Mouse (Mus musculus) stomach, postnatal 0 days (tissue): ENCODE results near the gene Stmnd1. TPM values are rescaled to one million over a fixed set of nuclear protein-coding genes. Genes with fewer than 3 reads are reported as not detected.
"Not testable (repeated sequence)": the region's sequence is repeated elsewhere in the genome, so short reads cannot be mapped to it uniquely, and the experiment has no call there.

Source experiments
- ATAC-seq: fragments of 200-750 bp; cut with Nextera tagmentation; 2 replicates; pipeline ENCODE4 v1.8.0; 2017; ENCODE audit not compliant: low FRiP score, low TSS enrichment
- DNase-seq: peaks from one replicate; pipeline ENCODE4 v3.0.0-alpha.2; 2016; ENCODE audit warnings: low spot score
- H3K27ac ChIP-seq: fragments of 300-500 bp; sonication (generic); replicated peaks from 2 replicates; pipeline ENCODE4 v1.5.1; 2014; ENCODE audit warnings: mild to moderate bottlenecking, control low read depth
- H3K27me3 ChIP-seq: fragments of 300-500 bp; sonication (generic); 2 replicates; pipeline ENCODE4 v1.6.1; 2014; ENCODE audit warnings: low read length; ENCODE audit not compliant: control insufficient read depth, insufficient read depth
- H3K36me3 ChIP-seq: fragments of 300-500 bp; sonication (generic); 2 replicates; pipeline ENCODE4 v1.6.1; 2014; ENCODE audit warnings: low read length, mixed read lengths; ENCODE audit not compliant: control insufficient read depth, insufficient read depth
- H3K4me1 ChIP-seq: fragments of 300-500 bp; sonication (generic); replicated peaks from 2 replicates; pipeline ENCODE4 v1.6.1; 2014; ENCODE audit warnings: antibody characterized with exemption; ENCODE audit not compliant: control insufficient read depth, insufficient read depth
- H3K4me2 ChIP-seq: fragments of 300-500 bp; sonication (generic); replicated peaks from 2 replicates; pipeline ENCODE4 v1.6.1; 2014; ENCODE audit warnings: low read depth, mild to moderate bottlenecking, control low read depth, moderate library complexity
- H3K4me3 ChIP-seq: fragments of 300-500 bp; sonication (generic); 2 replicates; pipeline ENCODE4 v1.5.1; 2014; ENCODE audit warnings: low read depth, low read length, control low read depth
- H3K9ac ChIP-seq: fragments of 300-500 bp; sonication (generic); 2 replicates; pipeline ENCODE4 v1.6.1; 2014; ENCODE audit warnings: mild to moderate bottlenecking, low read length, control low read depth, mixed read lengths
- H3K9me3 ChIP-seq: fragments of 300-500 bp; sonication (generic); 2 replicates; pipeline ENCODE4 v1.6.1; 2016; ENCODE audit warnings: low read length; ENCODE audit not compliant: control insufficient read depth
- CTCF ChIP-seq: IDR thresholded peaks from 2 replicates; pipeline ENCODE4 v1.5.1; 2016; ENCODE audit warnings: antibody characterized with exemption, low read depth, mild to moderate bottlenecking, moderate library complexity
- EP300 ChIP-seq: optimal IDR thresholded peaks from 2 replicates; pipeline ENCODE3; 2016; ENCODE audit warnings: antibody characterized with exemption
- WGBS: fragments of 180-500 bp; shearing (Covaris S2); extraction: QIAGEN DNeasy Blood & Tissue Kit; methylation state at CpG from one replicate; pipeline ENCODE4 v1.1.7; 2014; 5-methylcytosine and 5-hydroxymethylcytosine counted together
- polyA plus RNA-seq: library from polyadenylated mRNA; unstranded; fragments of >200 nt; fragmentation: Nextera tagmentation; extraction: Ambion mirVana; gene quantifications from 2 replicates; pipeline ENCODE4 v1.2.1, GENCODE M21; 2015

Stmnd1 gene
- polyA plus RNA-seq, result 0.45 and 0.51 TPM in 2 replicates

- Histone ChIP-seq H3K9ac (peak within 1 kb of the TSS; percentile 35), H3K27me3 (no peaks in the 10 kb centered on the region), H3K36me3 (no peaks in the 10 kb centered on the region), H3K4me1 (no peaks in the 10 kb centered on the region), H3K27ac (peak within 1 kb of the TSS; percentile 65), H3K4me3 (peak within 1 kb of the TSS; percentile 10; the same call in 1 of the 2 replicates), H3K9me3 (no peaks in the 10 kb centered on the region), H3K4me2 (peak within 1 kb of the TSS; percentile 47)
- ATAC-seq (no peak; the same call in 1 of the 2 replicates), DNase-seq (peak; percentile 19)
- no peak for TF ChIP-seq CTCF
- no peak for TF ChIP-seq EP300
- WGBS, result 17% methylated on average over 7 of the region's 8 CpGs
Observed at GRCm38 (mm10) chr13:46273453-46274110, at the start of gene Stmnd1. TSS of gene Stmnd1 (plus strand) at chr13:46273721.

GRCm38 (mm10) chr13:46226956-46227355 lies 46.6 kb upstream of the Stmnd1 start:
- WGBS, result 39% methylated on average over 2 of the region's 2 CpGs
- TF ChIP-seq EP300, result no peak
- TF ChIP-seq CTCF, result no peak
- Histone ChIP-seq H3K4me3 (no peak overlapping the region), H3K9ac (no peak overlapping the region), H3K9me3 (no peaks in the 10 kb centered on the region), H3K36me3 (no peaks in the 10 kb centered on the region), H3K4me2 (no peak overlapping the region), H3K27ac (no peak overlapping the region), H3K27me3 (no peaks in the 10 kb centered on the region), H3K4me1 (no peaks in the 10 kb centered on the region)
- ATAC-seq (no peak), DNase-seq (no peak)

DNA sequence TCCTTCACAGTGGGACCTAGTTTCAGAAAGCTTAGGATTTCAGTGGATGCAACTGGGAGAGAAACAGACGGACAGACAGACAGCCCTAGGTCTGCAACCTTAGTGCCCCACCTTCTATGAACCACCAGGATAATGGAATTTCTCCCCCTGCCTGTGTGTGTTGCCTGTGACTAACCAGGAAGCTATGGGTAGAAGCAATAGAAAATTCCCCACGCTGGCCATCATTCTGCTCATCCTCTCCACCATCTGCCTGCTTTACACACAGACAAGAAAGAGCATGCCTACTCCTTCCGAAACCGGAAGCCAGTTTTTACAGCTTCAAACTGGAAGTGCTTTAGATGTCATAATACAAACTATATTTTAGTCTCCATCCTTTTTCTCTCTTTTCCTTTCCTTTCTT lies 46.0 kb upstream of the Stmnd1 start:
- DNase-seq (no peak), ATAC-seq (no peak)
- H3K4me2 ChIP-seq, result no peak overlapping the region
- TF ChIP-seq CTCF (no peak), EP300 (no peak)
- no peaks in the 10 kb centered on the region for H3K27me3 ChIP-seq
- WGBS, result 68% methylated on average over 4 of the region's 4 CpGs
- H3K4me1 ChIP-seq, result no peaks in the 10 kb centered on the region
- no peak overlapping the region for H3K9ac ChIP-seq
- H3K27ac ChIP-seq, result no peak overlapping the region
- no peaks in the 10 kb centered on the region for H3K36me3 ChIP-seq
- H3K4me3 ChIP-seq, result no peak overlapping the region
- no peaks in the 10 kb centered on the region for H3K9me3 ChIP-seq

GRCm38 (mm10) chr13:46228750-46229149 lies 44.8 kb upstream of the Stmnd1 start:
- ATAC-seq, H3K4me3 ChIP-seq, H3K36me3 ChIP-seq, H3K9me3 ChIP-seq, H3K9ac ChIP-seq, H3K27ac ChIP-seq, H3K27me3 ChIP-seq, DNase-seq, H3K4me1 ChIP-seq, H3K4me2 ChIP-seq: not testable (repeated sequence)
- 88% methylated on average over 1 of the region's 1 CpGs for WGBS

GRCm38 (mm10) chr13:46231514-46232085 lies 41.9 kb upstream of the Stmnd1 start:
- no peaks in the 10 kb centered on the region for H3K9me3 ChIP-seq
- H3K4me1 ChIP-seq, result no peaks in the 10 kb centered on the region
- H3K36me3 ChIP-seq, result no peaks in the 10 kb centered on the region
- ATAC-seq, result no peak
- H3K4me3 ChIP-seq, result no peak overlapping the region
- no peak for TF ChIP-seq CTCF
- TF ChIP-seq EP300, result no peak
- no peak overlapping the region for H3K4me2 ChIP-seq
- H3K9ac ChIP-seq, result no peak overlapping the region
- no peak overlapping the region for H3K27ac ChIP-seq
- DNase-seq, result no peak
- H3K27me3 ChIP-seq, result no peaks in the 10 kb centered on the region
- 74% methylated on average over 5 of the region's 5 CpGs for WGBS

DNA sequence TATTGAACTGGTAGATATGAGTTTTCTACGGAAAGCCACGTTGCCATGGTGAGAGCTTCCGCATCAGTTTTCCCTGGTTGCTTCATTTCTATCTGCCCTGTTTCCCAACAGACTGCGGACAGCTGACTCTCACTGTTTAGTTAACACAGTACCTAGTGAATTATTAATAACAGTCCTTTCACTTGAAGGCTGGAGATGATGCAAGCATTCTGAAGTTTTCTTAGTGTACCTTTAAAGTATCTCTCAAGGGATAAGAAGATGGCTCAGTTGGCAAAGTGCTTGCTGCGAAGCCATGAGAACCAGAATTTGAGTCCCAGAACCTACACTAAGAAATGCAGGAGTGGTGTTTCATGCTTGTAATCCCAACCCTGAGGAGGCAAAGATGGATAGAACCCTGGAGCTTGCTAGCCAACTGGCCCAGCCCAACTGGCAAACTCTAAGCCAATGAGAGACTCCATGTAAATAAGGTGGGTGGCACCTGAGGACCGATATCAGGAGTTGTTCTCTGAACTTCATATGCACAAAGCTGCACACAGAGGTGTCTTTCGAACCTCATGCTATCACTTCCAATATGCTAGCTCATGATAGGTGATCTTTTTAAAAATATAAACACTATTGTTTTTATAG lies 35.7 kb upstream of the Stmnd1 start:
- TF ChIP-seq EP300 (no peak), CTCF (no peak)
- WGBS, result 55% methylated on average over 7 of the region's 7 CpGs

More for the DNA sequence above, 35.7 kb upstream of the Stmnd1 start:
- H3K4me2 ChIP-seq, result no peak overlapping the region
- H3K36me3 ChIP-seq, result no peaks in the 10 kb centered on the region
- H3K4me1 ChIP-seq, result no peaks in the 10 kb centered on the region
- H3K9me3 ChIP-seq, result no peaks in the 10 kb centered on the region
- H3K4me3 ChIP-seq, result no peak overlapping the region
- no peak overlapping the region for H3K27ac ChIP-seq
- H3K9ac ChIP-seq, result no peak overlapping the region
- no peaks in the 10 kb centered on the region for H3K27me3 ChIP-seq
- ATAC-seq (no peak), DNase-seq (no peak)
